Mouse (Mus musculus) erythroblast, embryonic 14.5 days (primary cell): Measurements from ENCODE around the gene Gak.

Experiments used
- GATA1 ChIP-seq: IDR thresholded peaks from 2 replicates; pipeline ENCODE4 v1.6.1; 2012; ENCODE audit warnings: low read length, inconsistent platforms, mixed read lengths
- TAL1 ChIP-seq: IDR thresholded peaks from 3 replicates; pipeline ENCODE4 v1.6.1; 2012; ENCODE audit warnings: low read length, inconsistent platforms, mixed read lengths

DNA sequence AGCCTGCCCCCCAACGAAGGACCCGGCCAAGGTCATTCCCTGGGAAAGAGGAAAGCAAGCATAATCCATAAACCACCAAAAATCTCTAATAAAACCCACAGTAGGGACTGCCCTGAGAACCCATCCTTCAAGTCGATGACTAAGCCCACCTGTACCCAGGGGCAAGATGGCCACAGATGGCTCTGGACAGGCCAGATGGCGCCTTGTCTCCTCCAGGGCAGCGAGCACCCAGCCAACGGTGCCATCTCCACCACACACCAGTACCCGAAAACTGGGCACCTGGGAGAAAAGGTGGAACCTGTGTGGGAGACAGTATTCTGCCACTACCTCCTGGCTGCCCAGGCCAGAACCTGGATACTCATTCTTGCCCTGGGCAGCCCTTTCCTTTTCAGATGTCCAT is 20.8 kb upstream of the Gak start:
- TF ChIP-seq TAL1 = no peak
- no peak for TF ChIP-seq GATA1
